Mouse (Mus musculus): ENCODE data around the gene Tnfrsf13b. TPM values are rescaled to one million over a fixed set of nuclear protein-coding genes. Genes with fewer than 3 reads are reported as not detected.

Gene Tnfrsf13b
- 0.28 TPM for polyA plus RNA-seq (2014; fragmentation: Illumina TruSeq; extraction: RNeasy Lipid Tissue Mini Kit (QIAGEN cat#74804); ENCODE audit: low read depth, low replicate concordance)

GRCm38 (mm10) chr11:61126606-61127355 is at the start of gene Tnfrsf13b:
TSS of gene Tnfrsf13b (plus strand) at chr11:61126755.

GRCm38 (mm10) chr11:61174821-61175658 is 48.5 kb downstream of the Tnfrsf13b start, which contains the start of gene Usp22:
TSS of gene Usp22 (minus strand) at chr11:61175055.

Other genes starting within 250 kb of the Tnfrsf13b start
- 11.4 TPM for gene Tmem11, start 247.5 kb upstream of the Tnfrsf13b start, polyA plus RNA-seq (2014; fragmentation: Illumina TruSeq; extraction: RNeasy Lipid Tissue Mini Kit (QIAGEN cat#74804); ENCODE audit: low read depth, low replicate concordance)
- 2.3 TPM for gene Natd1, start 212.0 kb upstream of the Tnfrsf13b start, polyA plus RNA-seq (2014; fragmentation: Illumina TruSeq; extraction: RNeasy Lipid Tissue Mini Kit (QIAGEN cat#74804); ENCODE audit: low read depth, low replicate concordance)
- 7.4 TPM for gene Map2k3, start 194.7 kb upstream of the Tnfrsf13b start, polyA plus RNA-seq (2014; fragmentation: Illumina TruSeq; extraction: RNeasy Lipid Tissue Mini Kit (QIAGEN cat#74804); ENCODE audit: low read depth, low replicate concordance)
- 0.32 TPM for gene Kcnj12, start 104.2 kb upstream of the Tnfrsf13b start, polyA plus RNA-seq (2014; fragmentation: Illumina TruSeq; extraction: RNeasy Lipid Tissue Mini Kit (QIAGEN cat#74804); ENCODE audit: low read depth, low replicate concordance)
- 12.8 TPM for gene Usp22, start 48.3 kb downstream of the Tnfrsf13b start, polyA plus RNA-seq (2014; fragmentation: Illumina TruSeq; extraction: RNeasy Lipid Tissue Mini Kit (QIAGEN cat#74804); ENCODE audit: low read depth, low replicate concordance)
- gene Aldh3a1, start 80.8 kb downstream of the Tnfrsf13b start, polyA plus RNA-seq (2014; fragmentation: Illumina TruSeq; extraction: RNeasy Lipid Tissue Mini Kit (QIAGEN cat#74804); ENCODE audit: low read depth, low replicate concordance): not detected
- 108 TPM for gene Aldh3a2, start 140.7 kb downstream of the Tnfrsf13b start, polyA plus RNA-seq (2014; fragmentation: Illumina TruSeq; extraction: RNeasy Lipid Tissue Mini Kit (QIAGEN cat#74804); ENCODE audit: low read depth, low replicate concordance)
- gene Slc47a2, start 216.1 kb downstream of the Tnfrsf13b start, polyA plus RNA-seq (2014; fragmentation: Illumina TruSeq; extraction: RNeasy Lipid Tissue Mini Kit (QIAGEN cat#74804); ENCODE audit: low read depth, low replicate concordance): not detected